Mouse (Mus musculus) midbrain, embryonic 16.5 days (tissue): ENCODE measurements at regions not wholly inside any gene's neighbourhood (a gene's known extent, or its start where the extent isn't known, plus 50 kb on each side); places are given as distances from the start of the nearest gene placed in this dataset.

Experiments used
- ATAC-seq: fragments of 200-750 bp; cut with Nextera tagmentation; 2 replicates; pipeline ENCODE4 v1.8.0; 2017; ENCODE audit warnings: moderate TSS enrichment
- H3K27ac ChIP-seq: fragments of 300-500 bp; sonication (generic); 2 replicates; pipeline ENCODE4 v1.5.1; 2014; ENCODE audit warnings: mild to moderate bottlenecking, low read length, mixed read lengths
- H3K27me3 ChIP-seq: fragments of 300-500 bp; sonication (generic); 2 replicates; pipeline ENCODE4 v1.6.1; 2014; ENCODE audit warnings: low read depth, low read length, mixed read lengths; ENCODE audit not compliant: control insufficient read depth, insufficient read depth
- H3K36me3 ChIP-seq: fragments of 300-500 bp; sonication (generic); 2 replicates; pipeline ENCODE4 v1.6.1; 2014; ENCODE audit warnings: mild to moderate bottlenecking, low read length, moderate library complexity, mixed read lengths; ENCODE audit not compliant: control insufficient read depth, insufficient read depth
- H3K4me1 ChIP-seq: fragments of 300-500 bp; sonication (generic); 2 replicates; pipeline ENCODE4 v1.6.1; 2014; ENCODE audit warnings: mild to moderate bottlenecking, low read length, mixed read lengths; ENCODE audit not compliant: control insufficient read depth, insufficient read depth
- H3K4me2 ChIP-seq: fragments of 300-500 bp; sonication (generic); 2 replicates; pipeline ENCODE4 v1.6.1; 2014; ENCODE audit warnings: mild to moderate bottlenecking, low read length, mixed read lengths
- H3K4me3 ChIP-seq: fragments of 300-500 bp; sonication (generic); 2 replicates; pipeline ENCODE4 v1.5.1; 2014; ENCODE audit warnings: low read depth, mild to moderate bottlenecking, low read length, moderate library complexity, mixed read lengths
- H3K9ac ChIP-seq: fragments of 300-500 bp; sonication (generic); 2 replicates; pipeline ENCODE4 v1.6.1; 2014; ENCODE audit warnings: low read depth, low read length, mixed read lengths
- H3K9me3 ChIP-seq: fragments of 300-500 bp; sonication (generic); replicated peaks from 2 replicates; pipeline ENCODE4 v1.6.1; 2014; ENCODE audit warnings: mild to moderate bottlenecking, low read length, mixed read lengths; ENCODE audit not compliant: control insufficient read depth, poor library complexity, severe bottlenecking
- WGBS: fragments of 180-500 bp; shearing (Covaris S2); extraction: QIAGEN DNeasy Blood & Tissue Kit; methylation state at CpG from one replicate; pipeline ENCODE4 v1.1.7; 2014; 5-methylcytosine and 5-hydroxymethylcytosine counted together

- peaks cover 6% of the 10 kb centered on the region for H3K4me1 ChIP-seq
- no peaks in the 10 kb centered on the region for H3K9me3 ChIP-seq
- H3K27ac ChIP-seq: no peak overlapping the region
- peak; percentile 83 for ATAC-seq
- no peak overlapping the region for H3K9ac ChIP-seq
- 31% methylated on average over 5 of the region's 5 CpGs for WGBS
- no peaks in the 10 kb centered on the region for H3K27me3 ChIP-seq
- H3K4me3 ChIP-seq: no peak overlapping the region
- H3K36me3 ChIP-seq: no peaks in the 10 kb centered on the region
- H3K4me2 ChIP-seq: no peak overlapping the region
Observed at GRCm38 (mm10) chr4:47608673-47609072, 134.2 kb downstream of the Sec61b start.

GRCm38 (mm10) chr4:47610913-47611312 lies 136.5 kb downstream of the Sec61b start:
- no peak overlapping the region for H3K9ac ChIP-seq
- H3K4me2 ChIP-seq: no peak overlapping the region
- no peak overlapping the region for H3K4me3 ChIP-seq
- no peaks in the 10 kb centered on the region for H3K27me3 ChIP-seq
- peaks cover 6% of the 10 kb centered on the region for H3K4me1 ChIP-seq
- whole genome bisulfite sequencing: 77% methylated on average over 5 of the region's 5 CpGs
- no peak overlapping the region for H3K27ac ChIP-seq
- no peaks in the 10 kb centered on the region for H3K9me3 ChIP-seq
- H3K36me3 ChIP-seq: no peaks in the 10 kb centered on the region
- no peak for ATAC-seq

GRCm38 (mm10) chr4:47616525-47616924 lies 142.1 kb downstream of the Sec61b start:
- Histone ChIP-seq H3K4me2 (no peak overlapping the region), H3K9me3 (no peaks in the 10 kb centered on the region), H3K9ac (no peak overlapping the region), H3K36me3 (no peaks in the 10 kb centered on the region), H3K27ac (no peak overlapping the region), H3K27me3 (no peaks in the 10 kb centered on the region), H3K4me3 (no peak overlapping the region), H3K4me1 (no peaks in the 10 kb centered on the region)
- no peak for ATAC-seq
- 84% methylated on average over 3 of the region's 3 CpGs for WGBS

- no peak overlapping the region for H3K4me3 ChIP-seq
- no peaks in the 10 kb centered on the region for H3K27me3 ChIP-seq
- no peaks in the 10 kb centered on the region for H3K4me1 ChIP-seq
- no peak overlapping the region for H3K9ac ChIP-seq
- H3K27ac ChIP-seq: no peak overlapping the region
- 89% methylated on average over 3 of the region's 3 CpGs for WGBS
- no peaks in the 10 kb centered on the region for H3K9me3 ChIP-seq
- H3K36me3 ChIP-seq: no peaks in the 10 kb centered on the region
- H3K4me2 ChIP-seq: no peak overlapping the region
- no peak for ATAC-seq
Observed at GRCm38 (mm10) chr4:47620700-47621099, 146.2 kb downstream of the Sec61b start.

GRCm38 (mm10) chr4:47622851-47623743 lies 148.6 kb downstream of the Sec61b start:
- no peak overlapping the region for H3K27ac ChIP-seq
- ATAC-seq: no peak
- H3K9ac ChIP-seq: no peak overlapping the region
- no peaks in the 10 kb centered on the region for H3K27me3 ChIP-seq
- no peaks in the 10 kb centered on the region for H3K36me3 ChIP-seq
- no peak overlapping the region for H3K4me2 ChIP-seq
- no peaks in the 10 kb centered on the region for H3K4me1 ChIP-seq
- H3K4me3 ChIP-seq: no peak overlapping the region
- H3K9me3 ChIP-seq: no peaks in the 10 kb centered on the region
- WGBS: 89% methylated on average over 13 of the region's 13 CpGs

- no peak for ATAC-seq
- H3K27ac ChIP-seq: no peak overlapping the region
- no peak overlapping the region for H3K4me3 ChIP-seq
- H3K36me3 ChIP-seq: no peaks in the 10 kb centered on the region
- H3K4me2 ChIP-seq: no peak overlapping the region
- no peak overlapping the region for H3K9ac ChIP-seq
- 67% methylated on average over 8 of the region's 8 CpGs for WGBS
- no peaks in the 10 kb centered on the region for H3K4me1 ChIP-seq
- no peaks in the 10 kb centered on the region for H3K27me3 ChIP-seq
- no peaks in the 10 kb centered on the region for H3K9me3 ChIP-seq
Observed at GRCm38 (mm10) chr4:47630006-47630405, 155.5 kb downstream of the Sec61b start.

- no peak overlapping the region for H3K4me3 ChIP-seq
- WGBS: 64% methylated on average over 1 of the region's 1 CpGs
- no peak overlapping the region for H3K27ac ChIP-seq
- H3K27me3 ChIP-seq: no peaks in the 10 kb centered on the region
- H3K4me1 ChIP-seq: no peaks in the 10 kb centered on the region
- H3K4me2 ChIP-seq: no peak overlapping the region
- H3K9me3 ChIP-seq: no peaks in the 10 kb centered on the region
- H3K9ac ChIP-seq: no peak overlapping the region
- ATAC-seq: no peak
- no peaks in the 10 kb centered on the region for H3K36me3 ChIP-seq
Observed at GRCm38 (mm10) chr4:47630427-47630826, 156.0 kb downstream of the Sec61b start.

- Histone ChIP-seq H3K27me3 (no peaks in the 10 kb centered on the region), H3K4me1 (0 out of 2 replicates have a peak, but pooled peaks cover 2% of the 10 kb centered on the region), H3K27ac (no peak overlapping the region), H3K9me3 (no peaks in the 10 kb centered on the region), H3K9ac (no peak overlapping the region), H3K36me3 (no peaks in the 10 kb centered on the region), H3K4me2 (peak overlapping the region; percentile 14; the same call in 1 of the 2 replicates), H3K4me3 (no peak overlapping the region)
- 41% methylated on average over 10 of the region's 10 CpGs for WGBS
- ATAC-seq: peak; percentile 60; the same call in 1 of the 2 replicates
Observed at GRCm38 (mm10) chr4:47638876-47639494, 164.5 kb downstream of the Sec61b start.

- Histone ChIP-seq H3K27ac (no peak overlapping the region), H3K4me1 (no peaks in the 10 kb centered on the region), H3K9ac (no peak overlapping the region), H3K9me3 (no peaks in the 10 kb centered on the region), H3K36me3 (no peaks in the 10 kb centered on the region), H3K4me2 (no peak overlapping the region), H3K27me3 (no peaks in the 10 kb centered on the region), H3K4me3 (no peak overlapping the region)
- ATAC-seq: no peak
- 88% methylated on average over 1 of the region's 1 CpGs for WGBS
Observed at GRCm38 (mm10) chr4:47645093-47645492, 170.6 kb downstream of the Sec61b start.
